In the genomic region with DNA sequence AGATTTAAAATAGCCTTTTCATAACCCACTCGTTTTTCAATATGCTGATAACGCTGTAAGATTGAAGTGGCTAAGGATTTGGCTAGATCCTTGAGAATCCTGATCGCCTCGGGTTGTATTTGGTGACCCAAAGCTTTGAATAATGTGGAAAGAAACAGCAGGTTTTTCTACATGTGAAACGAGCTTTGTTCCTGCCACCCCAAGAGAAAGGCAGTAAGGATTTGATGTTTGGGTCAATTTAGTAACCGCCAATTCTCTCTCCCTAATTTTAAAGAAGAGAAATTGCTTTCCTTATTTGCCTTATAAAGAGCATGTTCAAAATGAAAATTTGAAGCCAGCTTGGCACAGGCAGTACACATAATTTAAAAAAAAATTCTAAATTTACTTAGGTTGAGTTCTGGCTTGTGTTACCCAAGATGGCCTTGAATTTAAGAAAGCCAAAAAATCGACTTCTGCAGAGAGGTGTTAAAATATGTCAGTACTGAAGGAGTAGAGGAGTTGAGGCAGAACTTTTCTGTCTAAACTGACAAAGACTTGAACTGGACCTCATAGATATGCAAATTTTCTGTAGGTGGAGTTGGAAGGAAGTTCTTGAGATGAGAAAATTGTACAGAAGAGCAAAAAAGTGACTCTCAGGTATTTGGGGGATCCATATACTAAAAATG, we compare ENCODE assay signal across 8 mouse cellular contexts. TPM values are rescaled to one million over a fixed set of nuclear protein-coding genes. Genes with fewer than 3 reads are reported as not detected.
DNase-seq lines count a peak whose midpoint lies in the region; ATAC-seq and TF ChIP-seq lines count a peak whose summit lies in the region.

No protein-coding gene starts in this region.

- TF ChIP-seq POLR2A in bone marrow macrophage, adult 2 months (IDR thresholded peaks at IDR 0.05; ENCODE audit: borderline replicate concordance, low read depth, low read length) = no peak

- WGBS in kidney, postnatal 0 days = 4% methylated on average over 7 of the region's 7 CpGs
- 8% methylated on average over 7 of the region's 7 CpGs for WGBS in hindbrain, embryonic 12.5 days
- WGBS in midbrain, embryonic 16.5 days = 5% methylated on average over 7 of the region's 7 CpGs

- H3K27ac ChIP-seq in kidney, postnatal 0 days = peak overlapping the region; percentile 89
- H3K27ac ChIP-seq in bone marrow macrophage, adult 2 months (ENCODE audit: insufficient read depth, low read depth, low read length) = peak overlapping the region; percentile 60
- H3K27ac ChIP-seq in hindbrain, embryonic 12.5 days = peak overlapping the region; percentile 88
- peak overlapping the region; percentile 88 for H3K27ac ChIP-seq in midbrain, embryonic 16.5 days (ENCODE audit: low read length)

- intact Hi-C loops in left cerebral cortex, postnatal 36 days (cut with DNase I) = no loop called here
- intact Hi-C loops in left cerebral cortex, postnatal 10 days (cut with DNase I) = loop anchor here (5.0 kb wide), 1 partner anchor 36 kb away; no protein-coding TSS in a partner anchor

- H3K4me1 ChIP-seq in kidney, postnatal 0 days (replicated peaks; ENCODE audit: insufficient read depth, low read length) = 0 out of 2 replicates have a peak, but pooled peaks cover 4% of the 10 kb centered on the region
- peaks cover 17% of the 10 kb centered on the region for H3K4me1 ChIP-seq in bone marrow macrophage, adult 2 months (ENCODE audit: control insufficient read depth, insufficient read depth, low read length)
- H3K4me1 ChIP-seq in hindbrain, embryonic 12.5 days = peaks cover 25% of the 10 kb centered on the region
- peaks cover 30% of the 10 kb centered on the region for H3K4me1 ChIP-seq in midbrain, embryonic 16.5 days (ENCODE audit: control insufficient read depth, insufficient read depth, low read length)

- peak overlapping the region; percentile 81 for H3K4me3 ChIP-seq in kidney, postnatal 0 days (replicated peaks; ENCODE audit: low read depth, low read length)
- peak overlapping the region; percentile 68 for H3K4me3 ChIP-seq in bone marrow macrophage, adult 2 months (ENCODE audit: insufficient read depth, low read length)
- peak overlapping the region; percentile 86 for H3K4me3 ChIP-seq in hindbrain, embryonic 12.5 days
- H3K4me3 ChIP-seq in midbrain, embryonic 16.5 days (ENCODE audit: low read depth, low read length) = peak overlapping the region; percentile 49

- H3K9me3 ChIP-seq in kidney, postnatal 0 days (replicated peaks; ENCODE audit: low read length) = no peaks in the 10 kb centered on the region
- H3K9me3 ChIP-seq in hindbrain, embryonic 12.5 days (replicated peaks) = no peaks in the 10 kb centered on the region
- no peaks in the 10 kb centered on the region for H3K9me3 ChIP-seq in midbrain, embryonic 16.5 days (replicated peaks; ENCODE audit: control insufficient read depth, low read length, poor library complexity, severe bottlenecking)

- no peaks in the 10 kb centered on the region for H3K27me3 ChIP-seq in kidney, postnatal 0 days (ENCODE audit: insufficient read depth, low read length)
- H3K27me3 ChIP-seq in hindbrain, embryonic 12.5 days = no peaks in the 10 kb centered on the region
- no peaks in the 10 kb centered on the region for H3K27me3 ChIP-seq in midbrain, embryonic 16.5 days (ENCODE audit: control insufficient read depth, insufficient read depth, low read depth, low read length)

- H3K4me2 ChIP-seq in kidney, postnatal 0 days (ENCODE audit: low read length) = peak overlapping the region; percentile 49
- H3K4me2 ChIP-seq in hindbrain, embryonic 12.5 days (replicated peaks) = peak overlapping the region; percentile 68
- peak overlapping the region; percentile 70 for H3K4me2 ChIP-seq in midbrain, embryonic 16.5 days (ENCODE audit: low read length)

- no peak for DNase-seq in kidney, postnatal 0 days (ENCODE audit: low spot score)
- no peak for DNase-seq in kidney, adult 9 months
- DNase-seq in left cerebral cortex, postnatal 36 days (ENCODE audit: low spot score in 2 of 2) = no peak
- DNase-seq in left cerebral cortex, postnatal 10 days (ENCODE audit: extremely low spot score in 1 of 2, low spot score in 2 of 2) = no peak

- no peaks in the 10 kb centered on the region for H3K36me3 ChIP-seq in kidney, postnatal 0 days (ENCODE audit: insufficient read depth, low read length)
- H3K36me3 ChIP-seq in hindbrain, embryonic 12.5 days = no peaks in the 10 kb centered on the region
- no peaks in the 10 kb centered on the region for H3K36me3 ChIP-seq in midbrain, embryonic 16.5 days (ENCODE audit: control insufficient read depth, insufficient read depth, low read length)

- ATAC-seq in kidney, postnatal 0 days (replicated peaks; ENCODE audit: low FRiP score, low read depth) = no peak
- no peak for ATAC-seq in hindbrain, embryonic 12.5 days (ENCODE audit: low FRiP score)
- ATAC-seq in midbrain, embryonic 16.5 days = 0 out of 2 replicates have a peak, but pooled peaks have one; percentile 1
- ATAC-seq in cerebellum, adult (ENCODE audit: insufficient number of reproducible peaks, low FRiP score, low TSS enrichment) = no peak

- TF ChIP-seq CTCF in kidney, postnatal 0 days (IDR thresholded peaks at IDR 0.05; ENCODE audit: low read depth) = no peak
- no peak for TF ChIP-seq CTCF in bone marrow macrophage, adult 2 months (IDR thresholded peaks at IDR 0.05; ENCODE audit: low read depth, low read length)

- peak overlapping the region; percentile 55 for H3K9ac ChIP-seq in kidney, postnatal 0 days (ENCODE audit: low read depth, low read length)
- H3K9ac ChIP-seq in hindbrain, embryonic 12.5 days = peak overlapping the region; percentile 82
- peak overlapping the region; percentile 77 for H3K9ac ChIP-seq in midbrain, embryonic 16.5 days (ENCODE audit: low read depth, low read length)

RNA-seq across cellular contexts. Expression of a gene that starts 1.0 kb away (rescaled TPM):
- 302 and 330 TPM in 2 replicates for polyA plus RNA-seq in kidney, postnatal 0 days (2015; fragmentation: Nextera tagmentation; extraction: Ambion mirVana)
- polyA plus RNA-seq in bone marrow macrophage, adult 2 months (2012; ENCODE audit: insufficient read depth, insufficient read length, missing spikeins) = 357 and 396 TPM in 2 replicates
- 308 and 311 TPM in 2 replicates for polyA plus RNA-seq in hindbrain, embryonic 12.5 days (2016; fragmentation: Nextera tagmentation; extraction: Ambion mirVana)
- polyA plus RNA-seq in midbrain, embryonic 16.5 days (2015; fragmentation: Nextera tagmentation; extraction: Ambion mirVana) = 294 and 304 TPM in 2 replicates
- 100 to 1,000 TPM; 400 to 407 TPM for total RNA-seq in left cerebral cortex, postnatal 36 days (2021)
- total RNA-seq in left cerebral cortex, postnatal 10 days (2021) = 100 to 1,000 TPM; 375 to 412 TPM

RNA-seq across cellular contexts. Expression of a gene that starts 27.8 kb away (rescaled TPM):
- 1.4 and 1.5 TPM in 2 replicates for polyA plus RNA-seq in kidney, postnatal 0 days (2015; fragmentation: Nextera tagmentation; extraction: Ambion mirVana)
- polyA plus RNA-seq in bone marrow macrophage, adult 2 months (2012; ENCODE audit: insufficient read depth, insufficient read length, missing spikeins) = not detected in 2 replicates
- 0.65 TPM in 1 of 2 replicates, not detected in the other for polyA plus RNA-seq in hindbrain, embryonic 12.5 days (2016; fragmentation: Nextera tagmentation; extraction: Ambion mirVana)
- 1.3 and 1.7 TPM in 2 replicates for polyA plus RNA-seq in midbrain, embryonic 16.5 days (2015; fragmentation: Nextera tagmentation; extraction: Ambion mirVana)
- total RNA-seq in left cerebral cortex, postnatal 36 days (2021) = not detected
- total RNA-seq in left cerebral cortex, postnatal 10 days (2021) = not detected

RNA-seq across cellular contexts. Expression of a gene that starts 34.3 kb away (rescaled TPM):
- polyA plus RNA-seq in kidney, postnatal 0 days (2015; fragmentation: Nextera tagmentation; extraction: Ambion mirVana) = 5.0 and 6.0 TPM in 2 replicates
- 13.9 and 16.3 TPM in 2 replicates for polyA plus RNA-seq in bone marrow macrophage, adult 2 months (2012; ENCODE audit: insufficient read depth, insufficient read length, missing spikeins)
- polyA plus RNA-seq in hindbrain, embryonic 12.5 days (2016; fragmentation: Nextera tagmentation; extraction: Ambion mirVana) = 7.6 and 8.1 TPM in 2 replicates
- polyA plus RNA-seq in midbrain, embryonic 16.5 days (2015; fragmentation: Nextera tagmentation; extraction: Ambion mirVana) = 2.0 and 2.5 TPM in 2 replicates
- total RNA-seq in left cerebral cortex, postnatal 36 days (2021) = 10 to 100 TPM in 1 of 2 experiments, 1 to 10 TPM in 1; 9.9 to 10.6 TPM
- total RNA-seq in left cerebral cortex, postnatal 10 days (2021) = 1 to 10 TPM; 8.4 to 8.5 TPM

RNA-seq across cellular contexts. Expression of a gene that starts 50.4 kb away (rescaled TPM):
- 294 and 309 TPM in 2 replicates for polyA plus RNA-seq in kidney, postnatal 0 days (2015; fragmentation: Nextera tagmentation; extraction: Ambion mirVana)
- 293 and 335 TPM in 2 replicates for polyA plus RNA-seq in bone marrow macrophage, adult 2 months (2012; ENCODE audit: insufficient read depth, insufficient read length, missing spikeins)
- 623 and 641 TPM in 2 replicates for polyA plus RNA-seq in hindbrain, embryonic 12.5 days (2016; fragmentation: Nextera tagmentation; extraction: Ambion mirVana)
- 456 and 531 TPM in 2 replicates for polyA plus RNA-seq in midbrain, embryonic 16.5 days (2015; fragmentation: Nextera tagmentation; extraction: Ambion mirVana)
- 100 to 1,000 TPM; 175 to 266 TPM for total RNA-seq in left cerebral cortex, postnatal 36 days (2021)
- 100 to 1,000 TPM; 242 to 260 TPM for total RNA-seq in left cerebral cortex, postnatal 10 days (2021)
